Mouse (Mus musculus) stomach, embryonic 14.5 days (tissue): ENCODE results near the gene Cdc37. TPM values are rescaled to one million over a fixed set of nuclear protein-coding genes. Genes with fewer than 3 reads are reported as not detected.
"Not testable (repeated sequence)": the region's sequence is repeated elsewhere in the genome, so short reads cannot be mapped to it uniquely, and the experiment has no call there.

Source experiments
- ATAC-seq: fragments of 200-750 bp; cut with Nextera tagmentation; 2 replicates; pipeline ENCODE4 v1.8.0; 2017; ENCODE audit warnings: low read depth, moderate TSS enrichment; ENCODE audit not compliant: insufficient number of reproducible peaks, insufficient read depth, low FRiP score
- H3K27ac ChIP-seq: fragments of 300-500 bp; sonication (generic); 2 replicates; pipeline ENCODE4 v1.5.1; 2014; ENCODE audit warnings: mild to moderate bottlenecking, low read length, moderate library complexity, mixed read lengths
- H3K27me3 ChIP-seq: fragments of 300-500 bp; sonication (generic); 2 replicates; pipeline ENCODE4 v1.6.1; 2014; ENCODE audit warnings: low read length, control low read depth, mixed read lengths; ENCODE audit not compliant: control insufficient read depth, insufficient read depth
- H3K36me3 ChIP-seq: fragments of 300-500 bp; sonication (generic); 2 replicates; pipeline ENCODE4 v1.6.1; 2014; ENCODE audit warnings: mild to moderate bottlenecking, control low read depth, low read length, moderate library complexity, mixed read lengths; ENCODE audit not compliant: control insufficient read depth, insufficient read depth
- H3K4me1 ChIP-seq: fragments of 300-500 bp; sonication (generic); 2 replicates; pipeline ENCODE4 v1.6.1; 2014; ENCODE audit warnings: low read length, control low read depth, mixed read lengths; ENCODE audit not compliant: control insufficient read depth, insufficient read depth
- H3K4me2 ChIP-seq: fragments of 300-500 bp; sonication (generic); replicated peaks from 2 replicates; pipeline ENCODE4 v1.6.1; 2014; ENCODE audit warnings: low read depth, low read length, control low read depth
- H3K4me3 ChIP-seq: fragments of 300-500 bp; sonication (generic); 2 replicates; pipeline ENCODE4 v1.5.1; 2014; ENCODE audit warnings: low read depth, low read length, control low read depth
- H3K9ac ChIP-seq: fragments of 300-500 bp; sonication (generic); replicated peaks from 2 replicates; pipeline ENCODE4 v1.6.1; 2014; ENCODE audit warnings: low read depth, mild to moderate bottlenecking, control low read depth, low read length, moderate library complexity, mixed read lengths
- H3K9me3 ChIP-seq: fragments of 300-500 bp; sonication (generic); 2 replicates; pipeline ENCODE4 v1.6.1; 2016; ENCODE audit warnings: low read depth, low read length, control low read depth; ENCODE audit not compliant: control insufficient read depth
- WGBS: fragments of 180-500 bp; shearing (Covaris S2); extraction: QIAGEN DNeasy Blood & Tissue Kit; methylation state at CpG from one replicate; pipeline ENCODE4 v1.1.7; 2014; 5-methylcytosine and 5-hydroxymethylcytosine counted together
- polyA plus RNA-seq: library from polyadenylated mRNA; unstranded; fragments of >200 nt; fragmentation: Nextera tagmentation; extraction: Ambion mirVana; gene quantifications from 2 replicates; pipeline ENCODE4 v1.2.1, GENCODE M21; 2014

Gene Cdc37
- polyA plus RNA-seq, result 283 and 302 TPM in 2 replicates

- H3K27me3 ChIP-seq, result no peaks in the 10 kb centered on the region
- peaks cover 9% of the 10 kb centered on the region; the same call in 1 of the 2 replicates for H3K36me3 ChIP-seq
- peak within 1 kb of the TSS; percentile 66; the same call in 1 of the 2 replicates for H3K27ac ChIP-seq
- WGBS, result 4% methylated on average over 56 of the region's 56 CpGs
- H3K4me3 ChIP-seq, result peak within 1 kb of the TSS; percentile 74
- H3K4me2 ChIP-seq, result peak within 1 kb of the TSS; percentile 86
- no peaks in the 10 kb centered on the region for H3K9me3 ChIP-seq
- peak within 1 kb of the TSS; percentile 71 for H3K9ac ChIP-seq
- peaks cover 46% of the 10 kb centered on the region; the same call in 1 of the 2 replicates for H3K4me1 ChIP-seq
- peak; percentile 93 for ATAC-seq
Observed at GRCm38 (mm10) chr9:21149654-21150419, at the start of gene Cdc37. Gene Cdc37 (minus strand): TSS chr9:21149982.

- Histone ChIP-seq H3K9ac (no peak overlapping the region), H3K36me3 (no peaks in the 10 kb centered on the region), H3K27me3 (no peaks in the 10 kb centered on the region), H3K27ac (no peak overlapping the region), H3K4me3 (no peak overlapping the region), H3K4me2 (no peak overlapping the region), H3K4me1 (peaks cover 7% of the 10 kb centered on the region; the same call in 1 of the 2 replicates), H3K9me3 (no peaks in the 10 kb centered on the region)
- WGBS, result 82% methylated on average over 3 of the region's 3 CpGs
- no peak for ATAC-seq
Observed at GRCm38 (mm10) chr9:21198960-21199359, 49.2 kb upstream of the Cdc37 start.

DNA sequence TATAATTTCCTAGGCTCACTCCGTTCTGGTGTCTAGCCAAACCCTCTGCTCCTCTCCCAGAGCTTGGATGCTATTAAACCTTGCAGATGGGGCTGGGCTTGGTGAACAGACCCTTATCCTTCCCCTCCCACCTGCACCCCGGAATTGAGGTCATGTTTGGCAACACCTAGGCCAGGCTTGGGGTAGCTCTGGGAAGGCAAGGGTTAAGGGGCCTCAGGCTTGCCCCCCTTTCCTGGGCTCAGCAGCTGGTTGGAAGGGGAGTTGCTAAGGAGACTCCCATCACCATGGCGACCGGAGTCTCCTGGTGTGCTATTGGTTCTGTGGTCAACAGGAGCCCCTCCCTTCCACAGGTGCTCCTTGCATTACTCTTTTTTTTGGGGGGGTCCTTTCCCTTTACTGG lies 48.2 kb upstream of the Cdc37 start:
- Histone ChIP-seq H3K36me3 (no peaks in the 10 kb centered on the region), H3K27ac (no peak overlapping the region), H3K4me2 (no peak overlapping the region), H3K27me3 (no peaks in the 10 kb centered on the region), H3K9me3 (no peaks in the 10 kb centered on the region), H3K9ac (no peak overlapping the region), H3K4me1 (peaks cover 7% of the 10 kb centered on the region; the same call in 1 of the 2 replicates), H3K4me3 (no peak overlapping the region)
- WGBS, result 25% methylated on average over 4 of the region's 4 CpGs
- no peak for ATAC-seq

DNA sequence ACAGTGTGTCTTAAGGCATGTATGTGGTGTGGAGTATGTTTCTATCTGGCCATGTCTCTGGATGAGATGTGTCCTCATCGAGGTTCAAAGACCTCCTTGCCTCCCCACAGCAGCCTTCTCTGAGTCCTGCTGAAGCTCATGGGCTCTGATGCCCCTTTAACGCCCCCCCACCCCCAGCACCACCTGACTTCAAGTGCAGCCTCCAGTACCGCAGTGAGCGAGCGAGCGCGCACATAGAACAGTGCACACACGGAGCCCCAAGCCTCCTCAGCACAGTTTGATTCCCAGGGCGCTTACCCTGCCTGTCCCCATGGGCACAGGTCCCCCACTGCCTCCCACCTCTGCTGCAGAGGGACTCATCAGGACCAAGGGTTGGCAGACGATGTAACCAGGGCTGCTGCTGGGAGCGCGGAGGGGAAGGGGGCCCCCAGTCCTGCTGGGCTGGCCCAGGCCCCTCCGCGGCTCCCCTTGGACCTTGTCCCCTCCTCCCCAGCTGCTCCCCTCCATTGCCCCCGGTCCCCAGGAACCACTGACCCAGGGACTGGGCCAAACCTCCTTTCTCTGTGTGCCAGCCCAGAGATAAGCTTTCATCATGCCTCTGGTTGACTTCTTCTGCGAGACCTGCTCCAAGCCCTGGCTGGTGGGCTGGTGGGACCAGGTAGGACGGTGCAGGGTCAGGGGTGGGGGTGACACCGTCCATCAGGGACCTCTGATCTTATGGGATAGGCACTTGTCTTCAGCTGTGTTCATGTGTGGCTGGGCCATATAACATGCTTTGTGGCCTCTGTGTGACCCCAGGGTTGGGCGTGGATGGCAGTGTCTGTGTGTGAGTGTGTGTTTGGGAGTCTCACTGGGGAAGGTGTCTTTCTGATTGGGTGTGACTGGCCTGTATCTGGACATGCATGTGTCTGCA lies 47.0 kb upstream of the Cdc37 start:
- Histone ChIP-seq H3K36me3 (no peaks in the 10 kb centered on the region), H3K4me3 (peak overlapping the region; percentile 25), H3K9ac (no peak overlapping the region), H3K9me3 (no peaks in the 10 kb centered on the region), H3K27me3 (no peaks in the 10 kb centered on the region), H3K4me2 (peak overlapping the region; percentile 46), H3K4me1 (peaks cover 7% of the 10 kb centered on the region; the same call in 1 of the 2 replicates), H3K27ac (no peak overlapping the region)
- 28% methylated on average over 18 of the region's 19 CpGs for WGBS
- ATAC-seq, result peak; percentile 56; the same call in 1 of the 2 replicates

- not testable (repeated sequence) for H3K27me3 ChIP-seq
Observed at GRCm38 (mm10) chr9:21195736-21196505, 46.1 kb upstream of the Cdc37 start.

DNA sequence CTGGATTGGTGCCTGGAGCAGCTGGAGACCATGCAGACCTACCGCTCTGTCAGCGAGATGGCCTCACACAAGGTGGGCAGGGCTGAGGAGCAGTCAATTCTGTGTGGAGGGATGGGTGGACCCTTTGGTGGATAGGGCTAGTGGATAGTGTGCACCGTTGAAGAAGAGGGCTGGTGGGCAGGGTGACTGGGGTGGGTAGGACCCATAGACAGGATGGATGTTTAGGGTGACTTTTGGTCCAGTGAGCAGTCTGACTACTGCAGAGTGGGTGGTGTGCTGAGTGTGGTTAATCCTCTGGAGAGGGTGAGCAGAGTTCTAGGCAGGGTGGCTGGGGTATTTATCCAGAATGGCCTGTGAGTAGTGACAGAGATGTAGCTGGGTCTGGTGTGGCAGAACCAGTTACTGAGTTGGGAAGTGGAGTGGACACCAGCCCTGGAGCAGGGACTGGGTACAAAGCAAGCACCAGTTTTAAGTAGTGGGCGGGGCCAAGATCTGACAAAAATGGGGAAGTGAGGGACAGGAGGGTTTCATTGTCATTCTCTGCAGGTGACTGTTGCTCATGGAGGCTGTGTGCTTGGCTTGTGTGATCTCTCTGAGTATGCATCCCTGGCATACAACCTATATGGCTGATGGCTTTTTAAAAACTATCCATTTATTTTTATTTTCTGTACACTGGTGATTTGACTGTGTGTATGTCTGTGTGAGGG lies 45.2 kb upstream of the Cdc37 start:
- H3K4me3 ChIP-seq, result no peak overlapping the region
- 80% methylated on average over 4 of the region's 4 CpGs for WGBS
- ATAC-seq, result no peak

More at GRCm38 (mm10) chr9:21195736-21196505, 46.1 kb upstream of the Cdc37 start:
- H3K36me3 ChIP-seq, H3K4me1 ChIP-seq, H3K4me3 ChIP-seq, H3K4me2 ChIP-seq, H3K9me3 ChIP-seq, H3K27ac ChIP-seq, ATAC-seq, H3K9ac ChIP-seq: not testable (repeated sequence)
- 56% methylated on average over 7 of the region's 7 CpGs for WGBS

DNA sequence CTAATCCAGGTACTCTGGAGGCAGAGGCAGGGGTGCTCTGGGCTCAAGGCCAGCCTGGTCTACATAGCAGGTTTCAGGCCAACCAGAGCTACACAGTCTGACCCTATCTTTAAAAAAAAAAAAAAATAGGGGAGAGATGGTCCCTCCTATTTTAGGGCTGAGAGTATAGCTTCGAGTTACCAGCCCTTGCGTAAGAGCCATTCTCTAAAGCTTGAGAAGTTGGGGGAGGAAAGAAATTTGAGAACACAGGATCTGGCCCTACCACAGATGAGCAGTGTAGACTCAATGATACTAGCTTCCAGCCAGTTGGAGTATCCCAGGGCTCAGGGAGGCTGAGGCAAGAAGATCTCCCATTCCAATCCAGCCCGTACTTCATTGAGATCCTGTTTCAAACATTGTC lies 44.0 kb upstream of the Cdc37 start:
- 80% methylated on average over 3 of the region's 3 CpGs for WGBS
- ATAC-seq, result no peak
- H3K4me2 ChIP-seq, result no peak overlapping the region

More for the DNA sequence above, 45.2 kb upstream of the Cdc37 start:
- H3K9ac ChIP-seq, result no peak overlapping the region
- H3K27ac ChIP-seq, result no peak overlapping the region
- H3K27me3 ChIP-seq, result no peaks in the 10 kb centered on the region
- no peak overlapping the region for H3K4me2 ChIP-seq
- H3K36me3 ChIP-seq, result no peaks in the 10 kb centered on the region
- H3K4me1 ChIP-seq, result peaks cover 7% of the 10 kb centered on the region; the same call in 1 of the 2 replicates
- no peaks in the 10 kb centered on the region for H3K9me3 ChIP-seq

More for the DNA sequence above, 44.0 kb upstream of the Cdc37 start:
- Histone ChIP-seq H3K9ac (no peak overlapping the region), H3K36me3 (no peaks in the 10 kb centered on the region), H3K4me1 (peaks cover 7% of the 10 kb centered on the region; the same call in 1 of the 2 replicates), H3K9me3 (no peaks in the 10 kb centered on the region), H3K27ac (no peak overlapping the region), H3K27me3 (no peaks in the 10 kb centered on the region), H3K4me3 (no peak overlapping the region)
